Mouse (Mus musculus) adrenal gland, adult 18-20 months (tissue): ENCODE measurements around the gene Trappc2. TPM values are rescaled to one million over a fixed set of nuclear protein-coding genes. Genes with fewer than 3 reads are reported as not detected.

ENCODE experiments used
- DNase-seq, 2 experiments: peaks; one replicate each; pipeline ENCODE4 v3.0.0; 2021 to 2022; ENCODE audit warnings: low spot score in 2 of 2
- long read RNA-seq, 2 experiments: library from polyadenylated mRNA; stranded (forward); transcript quantifications; one replicate each; pipeline ENCODE4 v2.0.0; 2021
- total RNA-seq, 2 experiments: library from RNA; stranded (reverse); gene quantifications; 1 replicate in 1 of 2; 2 replicates in 1 of 2; pipeline ENCODE4 v1.2.3; 2021

Gene Trappc2
- total RNA-seq, result 10 to 100 TPM; 19.8 to 24.8 TPM
- long read RNA-seq, experiment 1, transcript Trappc2-203 (5 exons, 1,613 nt), result major isoform, 10 of 12 reads
- long read RNA-seq, experiment 1, partial matches to known transcripts, result 0 of 12 reads
- long read RNA-seq, experiment 1, other reads (novel, unspliced or antisense), result 1 of 12 reads
- long read RNA-seq, experiment 2, transcript Trappc2-203 (5 exons, 1,613 nt), result major isoform, 29 of 31 reads
- long read RNA-seq, experiment 2, partial matches to known transcripts, result 0 of 31 reads
- long read RNA-seq, experiment 2, other reads (novel, unspliced or antisense), result 1 of 31 reads

GRCm38 (mm10) chrX:166440036-166440615 is at the start of gene Trappc2:
Gene Trappc2 (plus strand): TSS chrX:166440574.
- DNase-seq, result no peak

DNA sequence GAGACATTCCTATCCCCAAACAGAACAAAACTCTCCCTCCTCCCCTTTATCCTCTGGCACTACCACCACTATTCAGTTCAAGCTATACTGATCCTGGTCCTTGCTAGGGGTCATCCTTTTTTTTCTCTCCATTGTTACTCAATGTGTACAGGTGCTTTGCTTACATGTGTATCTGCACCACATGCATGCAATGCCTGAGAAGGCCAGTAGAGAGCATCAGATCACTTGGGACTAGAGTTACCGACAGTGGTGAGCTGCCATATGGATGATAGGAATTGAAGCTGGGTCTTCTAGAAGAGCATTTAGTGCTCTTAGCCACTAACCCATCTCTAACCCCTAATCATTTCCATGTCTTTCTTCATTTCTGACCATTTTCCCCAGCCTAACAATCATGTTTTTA is 46.6 kb upstream of the Trappc2 start:
- DNase-seq, result no peak

DNA sequence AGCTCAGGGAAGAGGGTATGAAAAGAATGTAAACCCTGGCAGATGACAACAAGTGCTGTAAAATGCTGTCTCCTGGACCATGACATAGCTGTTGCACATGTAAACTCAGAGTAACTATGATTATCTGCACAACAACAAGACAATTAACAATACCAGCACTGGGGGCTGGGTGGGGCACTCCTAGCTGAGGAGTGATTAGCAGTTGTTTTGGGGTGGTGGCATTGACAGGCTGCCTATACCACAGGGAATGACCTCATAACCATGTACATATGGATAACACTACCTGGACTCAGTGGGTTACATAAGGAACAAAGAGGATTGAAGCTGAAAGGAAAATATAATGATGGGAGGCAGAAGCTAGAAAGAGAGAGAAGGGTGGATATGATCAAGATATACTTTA is 32.5 kb upstream of the Trappc2 start:
- no peak for DNase-seq

DNA sequence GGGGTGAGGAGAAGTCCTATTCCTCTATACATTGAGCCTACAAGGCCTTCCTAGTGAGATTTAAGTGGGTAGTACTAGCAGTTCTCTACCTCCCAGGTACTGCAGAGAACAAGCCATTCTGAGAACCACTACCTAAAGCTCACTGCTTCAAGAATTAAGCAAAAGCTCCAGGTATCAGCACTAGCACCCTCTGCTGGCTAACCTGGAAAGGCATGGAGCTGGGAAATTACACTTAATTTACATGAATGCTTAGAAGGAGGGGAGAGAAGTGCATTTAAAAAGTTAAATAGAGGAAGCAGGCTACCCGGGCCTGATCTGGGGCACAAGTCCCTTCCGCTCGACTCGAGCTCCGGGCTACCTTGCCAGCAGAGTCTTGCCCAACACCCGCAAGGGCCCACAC is 24.2 kb upstream of the Trappc2 start:
- no peak for DNase-seq

DNA sequence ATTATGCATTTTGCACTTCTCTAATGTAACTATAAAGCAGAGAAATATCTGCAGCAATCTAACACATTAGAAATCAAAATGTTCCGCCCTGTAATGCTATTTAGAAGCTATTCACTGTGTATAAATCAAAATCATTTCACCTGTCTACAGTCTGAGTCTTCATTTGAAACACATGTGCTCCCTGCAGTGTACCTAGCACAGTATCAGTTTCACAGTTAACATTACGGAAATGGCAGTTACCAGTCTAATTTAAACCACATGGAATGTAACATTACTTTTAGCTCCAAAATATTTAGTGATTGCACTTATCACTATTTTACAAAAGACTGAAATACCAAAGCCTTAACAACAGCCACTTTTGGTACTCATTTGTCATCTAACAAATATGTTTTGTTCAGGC is 5.6 kb upstream of the Trappc2 start:
- DNase-seq, result no peak

DNA sequence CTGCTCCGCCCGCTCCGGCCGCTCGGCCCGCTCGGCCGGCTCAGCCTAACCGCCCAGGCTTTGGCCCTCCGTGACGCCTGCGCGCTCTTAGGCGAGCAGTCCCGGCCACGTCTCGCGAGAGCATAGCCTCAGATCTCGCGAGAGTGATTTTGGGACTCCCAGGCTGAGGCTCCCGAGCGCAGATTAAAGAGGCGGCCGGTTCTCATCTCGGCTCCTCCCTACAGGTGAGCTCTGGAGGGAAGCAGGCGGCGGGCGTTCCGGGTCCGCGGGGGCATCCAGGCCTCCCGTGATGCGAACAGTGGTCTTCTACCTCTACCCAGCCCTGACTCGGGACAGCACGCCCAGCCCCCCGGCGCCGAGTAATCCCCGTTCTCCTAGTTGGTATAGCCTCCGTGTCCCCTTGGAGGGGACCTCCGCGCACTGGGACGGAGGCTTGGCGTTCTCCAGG is 266 bp downstream of the Trappc2 start, which contains the start of gene Ofd1:
Gene Ofd1, minus strand, starts transcription at position 89 of the 448 bp plus-strand sequence.
- DNase-seq, result peak; percentile 78 to 84

DNA sequence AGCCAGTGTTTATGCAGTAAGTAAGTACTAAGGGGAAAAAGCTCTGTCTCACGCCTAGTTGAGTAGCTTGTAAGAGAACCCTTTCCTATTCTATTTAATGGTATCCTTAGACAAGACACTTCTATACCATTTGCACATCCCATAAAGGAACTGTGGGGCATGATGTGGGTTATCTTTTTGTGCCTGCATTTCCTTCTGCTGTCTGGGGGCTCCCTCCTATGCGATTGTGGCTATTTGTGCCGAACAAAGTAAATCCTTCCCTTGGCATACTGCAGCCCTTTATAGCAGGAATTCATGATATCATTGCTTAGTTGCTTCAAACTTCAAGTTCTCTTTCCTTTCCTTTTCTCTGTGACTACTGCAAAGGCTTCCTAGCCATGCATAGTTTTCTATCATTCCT is 4.2 kb downstream of the Trappc2 start:
- DNase-seq, result no peak

DNA sequence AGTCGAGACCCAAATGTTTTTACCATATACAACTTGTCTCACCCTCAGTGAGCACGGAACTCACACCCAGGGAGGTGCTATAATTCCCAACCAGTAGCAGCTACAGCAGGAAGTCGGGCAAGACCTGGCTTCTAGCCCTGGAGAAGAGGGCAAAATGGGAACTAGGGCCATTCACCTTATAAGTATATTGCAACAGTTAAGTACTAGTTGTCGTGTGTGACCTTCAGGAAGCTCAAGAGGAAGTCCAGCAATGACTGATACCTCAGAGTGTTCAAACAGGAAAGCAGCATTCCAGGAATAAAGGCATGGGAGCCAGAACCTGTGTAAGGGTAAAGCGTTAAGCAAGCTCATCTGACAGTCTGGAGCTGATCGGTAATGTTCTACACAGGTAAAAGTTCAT is 13.2 kb downstream of the Trappc2 start:
- DNase-seq, result no peak

GRCm38 (mm10) chrX:166454331-166454730 is 14.0 kb downstream of the Trappc2 start:
- DNase-seq, result no peak

DNA sequence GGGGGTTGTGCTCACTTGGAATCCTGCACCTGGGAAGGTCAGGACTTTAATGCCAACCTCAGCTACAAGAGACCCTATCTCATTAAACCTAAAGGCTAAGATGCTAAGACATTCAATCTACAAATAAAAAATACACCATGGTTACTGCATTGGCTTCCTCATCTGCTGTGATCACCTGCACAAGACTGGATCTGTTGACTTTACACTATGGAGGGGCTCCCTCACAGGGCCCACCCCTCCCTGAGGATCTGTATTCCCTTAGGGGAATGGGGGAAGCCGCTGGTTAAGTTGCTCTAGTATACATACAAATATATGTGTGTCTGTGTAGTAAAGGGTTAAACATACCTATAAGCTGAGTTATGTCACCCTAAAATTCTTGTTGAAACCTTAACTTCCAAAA is 15.2 kb downstream of the Trappc2 start:
- no peak for DNase-seq

DNA sequence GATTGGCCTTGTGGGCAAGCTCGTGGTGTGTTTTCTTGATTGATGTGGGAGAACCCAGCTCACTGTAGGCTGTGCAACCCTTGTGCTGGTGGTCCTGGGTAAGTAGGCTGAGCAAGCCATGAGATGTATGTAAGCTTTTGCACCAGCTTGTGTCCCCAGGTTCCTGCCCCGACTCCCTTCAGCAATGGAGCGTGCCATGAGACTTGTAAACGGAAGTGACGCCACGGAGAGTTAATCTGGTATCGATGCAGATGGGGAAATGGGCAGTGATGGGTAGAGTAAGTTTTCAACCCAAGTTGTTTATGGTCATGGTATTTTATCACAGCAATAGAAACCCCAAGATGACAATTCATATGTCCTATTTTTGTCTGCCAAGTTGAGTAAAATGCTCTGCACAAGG is 27.9 kb downstream of the Trappc2 start:
- DNase-seq, result no peak

GRCm38 (mm10) chrX:166472612-166473011 is 32.2 kb downstream of the Trappc2 start:
- DNase-seq, result no peak

DNA sequence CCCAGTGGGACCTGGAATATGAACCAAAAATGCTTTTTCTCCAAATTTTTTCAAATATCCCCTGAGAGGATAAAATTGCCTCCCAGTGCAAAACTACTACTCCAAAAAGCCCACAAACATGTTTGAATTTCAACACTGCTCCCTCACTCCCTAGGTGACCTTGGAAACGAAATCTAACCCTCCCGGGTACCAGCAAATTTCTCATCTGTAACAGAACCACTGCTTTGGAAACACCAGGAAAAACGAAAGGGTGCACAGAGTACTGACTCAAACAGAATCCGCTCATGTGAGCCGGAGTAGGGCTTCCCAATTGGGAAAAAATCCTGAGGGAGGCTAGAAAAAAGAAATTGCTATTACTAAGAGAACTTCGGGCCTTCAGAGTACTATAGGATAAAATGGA is 37.0 kb downstream of the Trappc2 start:
- DNase-seq, result no peak

- DNase-seq, result peak in 1 of 2 experiments; percentile 8
Observed at GRCm38 (mm10) chrX:166478631-166479364, 38.4 kb downstream of the Trappc2 start.

- peak; percentile 87 for DNase-seq
Observed at GRCm38 (mm10) chrX:166479365-166479983, 39.1 kb downstream of the Trappc2 start, which contains the start of gene Rab9. Gene Rab9 (minus strand): TSS chrX:166479867.

DNA sequence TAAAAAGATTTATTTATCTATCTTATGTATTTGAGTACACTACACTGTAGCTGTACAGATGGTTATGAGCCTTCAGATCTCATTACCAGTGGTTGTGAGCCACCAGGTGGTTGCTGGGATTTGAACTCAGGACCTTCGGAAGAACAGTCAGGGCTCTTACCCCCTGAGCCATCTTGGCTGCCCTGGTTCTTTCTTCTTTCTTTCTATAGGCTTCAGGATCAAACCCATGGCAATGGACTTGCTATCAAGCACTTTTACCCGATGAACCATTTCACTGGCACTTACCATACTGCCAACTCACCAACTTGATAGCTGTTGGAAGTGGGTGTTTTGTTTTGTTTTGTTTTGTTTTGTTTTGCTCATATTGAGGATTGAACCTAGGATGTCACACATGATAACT is 54.7 kb downstream of the Trappc2 start:
- no peak for DNase-seq

DNA sequence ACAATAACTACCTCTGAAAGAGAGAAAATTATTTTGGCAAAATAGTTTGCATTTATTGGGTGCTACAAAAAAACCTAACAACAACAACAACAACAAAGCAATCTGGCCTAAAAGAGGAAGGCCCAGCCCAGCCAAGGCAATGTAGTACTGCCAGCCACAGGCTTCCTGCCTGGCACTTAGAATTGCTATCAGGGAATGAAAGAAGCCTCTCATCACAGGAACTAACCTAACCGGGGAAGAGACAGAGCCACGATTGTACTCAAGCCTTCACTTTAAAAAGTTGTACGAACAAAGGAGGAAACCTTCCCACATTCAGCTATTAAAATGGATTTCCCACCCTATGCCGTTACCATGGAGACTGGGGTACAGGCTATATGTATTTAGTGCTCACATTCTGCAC is 57.4 kb downstream of the Trappc2 start:
- DNase-seq, result no peak

GRCm38 (mm10) chrX:166499496-166500190 is 59.3 kb downstream of the Trappc2 start:
- no peak for DNase-seq
